Mouse (Mus musculus) midbrain, embryonic 15.5 days (tissue): ENCODE data around the gene Scfd2. TPM values are rescaled to one million over a fixed set of nuclear protein-coding genes. Genes with fewer than 3 reads are reported as not detected.

Source experiments
- ATAC-seq: fragments of 200-750 bp; cut with Nextera tagmentation; replicated peaks from 2 replicates; pipeline ENCODE4 v1.8.0; 2017; ENCODE audit warnings: moderate TSS enrichment
- H3K27ac ChIP-seq: fragments of 300-500 bp; sonication (generic); 2 replicates; pipeline ENCODE4 v1.5.1; 2015; ENCODE audit warnings: mild to moderate bottlenecking, inconsistent platforms
- H3K27me3 ChIP-seq: fragments of 300-500 bp; sonication (generic); replicated peaks from 2 replicates; pipeline ENCODE4 v1.6.1; 2015; ENCODE audit warnings: inconsistent platforms
- H3K36me3 ChIP-seq: fragments of 300-500 bp; sonication (generic); replicated peaks from 2 replicates; pipeline ENCODE4 v1.6.1; 2015; ENCODE audit warnings: inconsistent platforms
- H3K4me1 ChIP-seq: fragments of 300-500 bp; sonication (generic); 2 replicates; pipeline ENCODE4 v1.6.1; 2015; ENCODE audit warnings: inconsistent platforms
- H3K4me2 ChIP-seq: fragments of 300-500 bp; sonication (generic); 2 replicates; pipeline ENCODE4 v1.6.1; 2015; ENCODE audit warnings: inconsistent platforms, mild to moderate bottlenecking, moderate library complexity
- H3K4me3 ChIP-seq: fragments of 300-500 bp; sonication (generic); 2 replicates; pipeline ENCODE4 v1.5.1; 2015; ENCODE audit warnings: mild to moderate bottlenecking, inconsistent platforms
- H3K9ac ChIP-seq: fragments of 300-500 bp; sonication (generic); 2 replicates; pipeline ENCODE4 v1.6.1; 2015; ENCODE audit warnings: mild to moderate bottlenecking, inconsistent platforms
- H3K9me3 ChIP-seq: fragments of 300-500 bp; sonication (generic); 2 replicates; pipeline ENCODE4 v1.6.1; 2016; ENCODE audit warnings: inconsistent platforms
- WGBS: fragments of 180-500 bp; shearing (Covaris S2); methylation state at CpG from one replicate; pipeline ENCODE4 v1.1.7; 2015; ENCODE audit warnings: mixed read lengths; 5-methylcytosine and 5-hydroxymethylcytosine counted together
- polyA plus RNA-seq: library from polyadenylated mRNA; unstranded; fragments of >200 nt; fragmentation: Nextera tagmentation; extraction: Ambion mirVana; gene quantifications from 2 replicates; pipeline ENCODE4 v1.2.1, GENCODE M21; 2015

Gene Scfd2
- polyA plus RNA-seq, 1 experiment from 2014 or later, result 20.0 TPM

GRCm38 (mm10) chr5:74391346-74391745 lies 140.2 kb downstream of the Scfd2 start:
- no peak overlapping the region for H3K4me2 ChIP-seq
- no peak for ATAC-seq
- WGBS, result 85% methylated on average over 5 of the region's 5 CpGs
- no peaks in the 10 kb centered on the region for H3K4me1 ChIP-seq
- H3K27ac ChIP-seq, result 0 out of 2 replicates have a peak overlapping the region, but pooled peaks have one; percentile 21
- no peaks in the 10 kb centered on the region for H3K36me3 ChIP-seq
- H3K27me3 ChIP-seq, result no peaks in the 10 kb centered on the region
- no peak overlapping the region for H3K4me3 ChIP-seq
- H3K9ac ChIP-seq, result no peak overlapping the region
- H3K9me3 ChIP-seq, result no peaks in the 10 kb centered on the region

GRCm38 (mm10) chr5:74388849-74389248 lies 142.7 kb downstream of the Scfd2 start:
- Histone ChIP-seq H3K4me1 (no peaks in the 10 kb centered on the region), H3K9ac (no peak overlapping the region), H3K27me3 (no peaks in the 10 kb centered on the region), H3K4me3 (no peak overlapping the region), H3K4me2 (no peak overlapping the region), H3K36me3 (no peaks in the 10 kb centered on the region), H3K27ac (no peak overlapping the region), H3K9me3 (no peaks in the 10 kb centered on the region)
- ATAC-seq, result no peak
- 74% methylated on average over 2 of the region's 2 CpGs for WGBS

- no peak for ATAC-seq
- Histone ChIP-seq H3K36me3 (no peaks in the 10 kb centered on the region), H3K27ac (no peak overlapping the region), H3K4me1 (no peaks in the 10 kb centered on the region), H3K9me3 (no peaks in the 10 kb centered on the region), H3K9ac (no peak overlapping the region), H3K27me3 (no peaks in the 10 kb centered on the region), H3K4me2 (no peak overlapping the region), H3K4me3 (no peak overlapping the region)
- WGBS, result 66% methylated on average over 6 of the region's 6 CpGs
Observed at GRCm38 (mm10) chr5:74388101-74388500, 143.5 kb downstream of the Scfd2 start.

GRCm38 (mm10) chr5:74387143-74387886 lies 144.2 kb downstream of the Scfd2 start:
- Histone ChIP-seq H3K9me3 (no peaks in the 10 kb centered on the region), H3K27me3 (no peaks in the 10 kb centered on the region), H3K36me3 (no peaks in the 10 kb centered on the region), H3K4me1 (no peaks in the 10 kb centered on the region), H3K27ac (no peak overlapping the region), H3K4me3 (no peak overlapping the region), H3K9ac (no peak overlapping the region), H3K4me2 (no peak overlapping the region)
- WGBS, result 82% methylated on average over 1 of the region's 1 CpGs
- ATAC-seq, result no peak

- Histone ChIP-seq H3K4me2 (no peak overlapping the region), H3K4me1 (no peaks in the 10 kb centered on the region), H3K27ac (no peak overlapping the region), H3K27me3 (no peaks in the 10 kb centered on the region), H3K9ac (no peak overlapping the region), H3K4me3 (no peak overlapping the region), H3K36me3 (no peaks in the 10 kb centered on the region), H3K9me3 (no peaks in the 10 kb centered on the region)
- ATAC-seq, result no peak
- WGBS, result 59% methylated on average over 5 of the region's 5 CpGs
Observed at GRCm38 (mm10) chr5:74380045-74380444, 151.5 kb downstream of the Scfd2 start.

GRCm38 (mm10) chr5:74366710-74367101 lies 164.9 kb downstream of the Scfd2 start:
- H3K27ac ChIP-seq, result no peak overlapping the region
- WGBS, result 56% methylated on average over 9 of the region's 9 CpGs
- no peak for ATAC-seq

GRCm38 (mm10) chr5:74365984-74366709 lies 165.4 kb downstream of the Scfd2 start:
- no peak overlapping the region for H3K4me3 ChIP-seq
- no peaks in the 10 kb centered on the region for H3K36me3 ChIP-seq
- H3K4me1 ChIP-seq, result peaks cover 8% of the 10 kb centered on the region
- WGBS, result 52% methylated on average over 4 of the region's 4 CpGs
- no peak overlapping the region for H3K4me2 ChIP-seq
- no peak overlapping the region for H3K9ac ChIP-seq
- no peak for ATAC-seq
- no peak overlapping the region for H3K27ac ChIP-seq
- H3K9me3 ChIP-seq, result no peaks in the 10 kb centered on the region
- H3K27me3 ChIP-seq, result no peaks in the 10 kb centered on the region

More at GRCm38 (mm10) chr5:74366710-74367101, 164.9 kb downstream of the Scfd2 start:
- no peaks in the 10 kb centered on the region for H3K9me3 ChIP-seq
- H3K4me2 ChIP-seq, result no peak overlapping the region
- no peaks in the 10 kb centered on the region for H3K36me3 ChIP-seq
- H3K4me3 ChIP-seq, result no peak overlapping the region
- peaks cover 8% of the 10 kb centered on the region for H3K4me1 ChIP-seq
- H3K9ac ChIP-seq, result no peak overlapping the region
- no peaks in the 10 kb centered on the region for H3K27me3 ChIP-seq

GRCm38 (mm10) chr5:74365408-74365807 lies 166.2 kb downstream of the Scfd2 start:
- H3K4me1 ChIP-seq, result peaks cover 8% of the 10 kb centered on the region
- ATAC-seq, result no peak
- H3K9ac ChIP-seq, result no peak overlapping the region
- H3K4me2 ChIP-seq, result no peak overlapping the region
- no peak overlapping the region for H3K27ac ChIP-seq
- 41% methylated on average over 6 of the region's 6 CpGs for WGBS
- no peak overlapping the region for H3K4me3 ChIP-seq
- H3K9me3 ChIP-seq, result no peaks in the 10 kb centered on the region
- H3K27me3 ChIP-seq, result no peaks in the 10 kb centered on the region
- H3K36me3 ChIP-seq, result no peaks in the 10 kb centered on the region

GRCm38 (mm10) chr5:74363296-74363695 lies 168.3 kb downstream of the Scfd2 start:
- Histone ChIP-seq H3K4me1 (peaks cover 8% of the 10 kb centered on the region), H3K27me3 (no peaks in the 10 kb centered on the region), H3K4me2 (no peak overlapping the region), H3K27ac (no peak overlapping the region), H3K9ac (no peak overlapping the region), H3K4me3 (no peak overlapping the region), H3K36me3 (no peaks in the 10 kb centered on the region), H3K9me3 (no peaks in the 10 kb centered on the region)
- no peak for ATAC-seq
- 53% methylated on average over 1 of the region's 1 CpGs for WGBS

GRCm38 (mm10) chr5:74361531-74361930 lies 170.0 kb downstream of the Scfd2 start:
- H3K9ac ChIP-seq, result no peak overlapping the region
- no peaks in the 10 kb centered on the region for H3K36me3 ChIP-seq
- WGBS, result 87% methylated on average over 5 of the region's 5 CpGs
- no peak for ATAC-seq
- peaks cover 5% of the 10 kb centered on the region for H3K4me1 ChIP-seq
- H3K4me3 ChIP-seq, result no peak overlapping the region
- H3K27ac ChIP-seq, result no peak overlapping the region
- no peaks in the 10 kb centered on the region for H3K27me3 ChIP-seq
- no peaks in the 10 kb centered on the region for H3K9me3 ChIP-seq
- H3K4me2 ChIP-seq, result no peak overlapping the region

- Histone ChIP-seq H3K4me1 (no peaks in the 10 kb centered on the region), H3K27me3 (no peaks in the 10 kb centered on the region), H3K9ac (no peak overlapping the region), H3K4me2 (no peak overlapping the region), H3K9me3 (no peaks in the 10 kb centered on the region), H3K36me3 (no peaks in the 10 kb centered on the region), H3K4me3 (no peak overlapping the region), H3K27ac (no peak overlapping the region)
- no peak for ATAC-seq
- 92% methylated on average over 8 of the region's 8 CpGs for WGBS
Observed at GRCm38 (mm10) chr5:74358033-74358432, 173.5 kb downstream of the Scfd2 start.

GRCm38 (mm10) chr5:74355416-74356177 lies 176.0 kb downstream of the Scfd2 start:
- H3K4me1 ChIP-seq, result no peaks in the 10 kb centered on the region
- no peak overlapping the region for H3K4me2 ChIP-seq
- H3K36me3 ChIP-seq, result no peaks in the 10 kb centered on the region
- H3K27me3 ChIP-seq, result no peaks in the 10 kb centered on the region
- H3K27ac ChIP-seq, result no peak overlapping the region
- H3K4me3 ChIP-seq, result no peak overlapping the region
- H3K9ac ChIP-seq, result no peak overlapping the region
- H3K9me3 ChIP-seq, result no peaks in the 10 kb centered on the region
- no peak for ATAC-seq
- WGBS, result 81% methylated on average over 2 of the region's 2 CpGs
